Mouse (Mus musculus) MEL (cell line): ENCODE data around the gene Nrsn1. TPM values are rescaled to one million over a fixed set of nuclear protein-coding genes. Genes with fewer than 3 reads are reported as not detected.

Experiments used
- DNase-seq: peaks from one replicate; pipeline ENCODE4 v3.0.0; 2011; ENCODE audit warnings: low read depth, low spot score
- H3K27ac ChIP-seq: 2 replicates; pipeline ENCODE4 v1.5.1; 2012; ENCODE audit warnings: low read depth, mild to moderate bottlenecking, control low read depth, low read length, moderate library complexity; ENCODE audit not compliant: control insufficient read depth
- H3K27me3 ChIP-seq, 2 experiments: fragments of 150-350 bp in 1 of 2; sonication (generic) in 1 of 2; 2 replicates each; pipeline ENCODE4 v1.6.1; 2012; ENCODE audit warnings: low read length in 2 of 2, mild to moderate bottlenecking in 2 of 2, improper control_type of control experiment in 1 of 2, moderate library complexity in 1 of 2; ENCODE audit not compliant: insufficient read depth in 2 of 2, control insufficient read depth in 1 of 2
- H3K36me3 ChIP-seq, 2 experiments: 2 replicates each; pipeline ENCODE4 v1.6.1; 2012 to 2014; ENCODE audit warnings: low read length in 2 of 2, improper control_type of control experiment in 1 of 2, inconsistent platforms in 1 of 2, mild to moderate bottlenecking in 1 of 2; ENCODE audit not compliant: insufficient read depth in 2 of 2, control insufficient read depth in 1 of 2
- H3K4me1 ChIP-seq, 2 experiments: fragments of 150-350 bp in 1 of 2; sonication (generic) in 1 of 2; 2 replicates each; pipeline ENCODE4 v1.6.1; 2012; ENCODE audit warnings: low read length in 2 of 2, improper control_type of control experiment in 1 of 2, mild to moderate bottlenecking in 1 of 2; ENCODE audit not compliant: insufficient read depth in 2 of 2, control insufficient read depth in 1 of 2
- H3K4me3 ChIP-seq, 2 experiments: fragments of 150-350 bp in 1 of 2; sonication (generic) in 1 of 2; 2 replicates each; pipeline ENCODE4 v1.5.1; 2012; ENCODE audit warnings: low read depth in 2 of 2, low read length in 2 of 2, mild to moderate bottlenecking in 2 of 2, moderate library complexity in 2 of 2, control low read depth in 1 of 2, improper control_type of control experiment in 1 of 2; ENCODE audit not compliant: control insufficient read depth in 1 of 2, insufficient read depth in 1 of 2
- H3K79me2 ChIP-seq: 2 replicates; pipeline ENCODE4 v1.6.1; 2012; ENCODE audit warnings: mild to moderate bottlenecking, low read length, moderate library complexity; ENCODE audit not compliant: control insufficient read depth, poor library complexity, insufficient read depth
- H3K9ac ChIP-seq: 2 replicates; pipeline ENCODE4 v1.6.1; 2012; ENCODE audit warnings: low read depth, mild to moderate bottlenecking, control low read depth, low read length, moderate library complexity; ENCODE audit not compliant: control insufficient read depth, poor library complexity, severe bottlenecking
- H3K9me3 ChIP-seq: fragments of 150-350 bp; sonication (generic); replicated peaks from 2 replicates; pipeline ENCODE4 v1.6.1; 2012; ENCODE audit warnings: mild to moderate bottlenecking, low read length, improper control_type of control experiment, moderate library complexity; ENCODE audit not compliant: insufficient read depth
- BHLHE40 ChIP-seq: IDR thresholded peaks from 2 replicates; pipeline ENCODE4 v1.6.1; 2012; ENCODE audit warnings: low read depth, mild to moderate bottlenecking, inconsistent platforms, low read length, improper control_type of control experiment, borderline replicate concordance
- CHD1 ChIP-seq: IDR thresholded peaks from 2 replicates; pipeline ENCODE4 v1.6.1; 2012; ENCODE audit warnings: low read depth, mild to moderate bottlenecking, inconsistent platforms, low read length, improper control_type of control experiment
- CTCF ChIP-seq, 3 experiments: IDR thresholded peaks in 2 of 3; conservative IDR thresholded peaks in 1 of 3; 2 replicates each; pipeline ENCODE4 v1.5.1; 2011 to 2012; ENCODE audit warnings: low read length in 3 of 3, low read depth in 2 of 3, mild to moderate bottlenecking in 2 of 3, improper control_type of control experiment in 1 of 3, inconsistent platforms in 1 of 3, mixed read lengths in 1 of 3, moderate library complexity in 1 of 3; ENCODE audit not compliant: control insufficient read depth in 1 of 3, insufficient read depth in 1 of 3, poor library complexity in 1 of 3, severe bottlenecking in 1 of 3
- E2F4 ChIP-seq: IDR thresholded peaks from 2 replicates; pipeline ENCODE4 v1.6.1; 2011; ENCODE audit warnings: low read depth, low read length, improper control_type of control experiment, borderline replicate concordance
- ELF1 ChIP-seq: IDR thresholded peaks from 2 replicates; pipeline ENCODE4 v1.6.1; 2014; ENCODE audit warnings: low read depth, mild to moderate bottlenecking, inconsistent platforms, low read length, improper control_type of control experiment, moderate library complexity
- EP300 ChIP-seq, 2 experiments: IDR thresholded peaks; 2 replicates each; pipeline ENCODE4 v1.6.1; 2011; ENCODE audit warnings: improper control_type of control experiment in 2 of 2, low read length in 2 of 2, low read depth in 1 of 2, mild to moderate bottlenecking in 1 of 2
- JUND ChIP-seq: IDR thresholded peaks from 2 replicates; pipeline ENCODE4 v1.6.1; 2011; ENCODE audit warnings: low read depth, mild to moderate bottlenecking, improper control_type of control experiment, low read length
- KAT2A ChIP-seq: conservative IDR thresholded peaks from 2 replicates; pipeline ENCODE4 v1.6.1; 2012; ENCODE audit warnings: low read depth, low read length, improper control_type of control experiment, inconsistent platforms
- MAFK ChIP-seq: IDR thresholded peaks from 2 replicates; pipeline ENCODE4 v1.6.1; 2011; ENCODE audit warnings: low read depth, mild to moderate bottlenecking, low read length, improper control_type of control experiment, borderline replicate concordance
- MAX ChIP-seq: IDR thresholded peaks from 2 replicates; pipeline ENCODE4 v1.6.1; 2011; ENCODE audit warnings: low read length, improper control_type of control experiment
- MXI1 ChIP-seq: IDR thresholded peaks from 2 replicates; pipeline ENCODE4 v1.6.1; 2011; ENCODE audit warnings: mild to moderate bottlenecking, low read depth, low read length, improper control_type of control experiment
- NRF1 ChIP-seq: IDR thresholded peaks from 2 replicates; pipeline ENCODE4 v1.6.1; 2014; ENCODE audit warnings: low read depth, mild to moderate bottlenecking, inconsistent platforms, low read length, improper control_type of control experiment, moderate library complexity; ENCODE audit not compliant: poor library complexity, insufficient read depth, severe bottlenecking
- POLR2AphosphoS2 ChIP-seq: IDR thresholded peaks from 2 replicates; pipeline ENCODE4 v1.6.1; 2011; ENCODE audit warnings: low read length, improper control_type of control experiment
- POLR2AphosphoS5 ChIP-seq: IDR thresholded peaks from 2 replicates; pipeline ENCODE4 v1.6.1; 2012; ENCODE audit warnings: low read depth, borderline replicate concordance, mild to moderate bottlenecking, inconsistent platforms, low read length, moderate library complexity, mixed read lengths
- RAD21 ChIP-seq: IDR thresholded peaks from 2 replicates; pipeline ENCODE4 v1.6.1; 2011; ENCODE audit warnings: mild to moderate bottlenecking, low read depth, low read length, improper control_type of control experiment
- SIN3A ChIP-seq: IDR thresholded peaks from 2 replicates; pipeline ENCODE4 v1.6.1; 2012; ENCODE audit warnings: low read length, improper control_type of control experiment, inconsistent platforms
- TAL1 ChIP-seq: IDR thresholded peaks from 2 replicates; pipeline ENCODE4 v1.6.1; 2012; ENCODE audit warnings: mild to moderate bottlenecking, inconsistent platforms, low read length, moderate library complexity, mixed read lengths
- UBTF ChIP-seq: IDR thresholded peaks from 2 replicates; pipeline ENCODE4 v1.6.1; 2012; ENCODE audit warnings: low read depth, mild to moderate bottlenecking, inconsistent platforms, low read length, improper control_type of control experiment, moderate library complexity, borderline replicate concordance; ENCODE audit not compliant: insufficient read depth
- USF1 ChIP-seq: IDR thresholded peaks from 2 replicates; pipeline ENCODE4 v1.6.1; 2014; ENCODE audit warnings: low read depth, mild to moderate bottlenecking, inconsistent platforms, low read length, improper control_type of control experiment, moderate library complexity
- ZKSCAN1 ChIP-seq: IDR thresholded peaks from 2 replicates; pipeline ENCODE4 v1.6.1; 2012; ENCODE audit warnings: low read depth, mild to moderate bottlenecking, inconsistent platforms, low read length, improper control_type of control experiment, moderate library complexity
- ZNF384 ChIP-seq: IDR thresholded peaks from 2 replicates; pipeline ENCODE4 v1.6.1; 2012; ENCODE audit warnings: low read depth, mild to moderate bottlenecking, inconsistent platforms, low read length, improper control_type of control experiment
- polyA plus RNA-seq, 2 experiments: library from polyadenylated mRNA; stranded (reverse) in 1 of 2; unstranded in 1 of 2; fragments of >175 nt in 1 of 2; fragments of >200 nt in 1 of 2; gene quantifications; 2 replicates each; pipeline versions ENCODE4 v1.2.1 to v1.2.4; 2012; ENCODE audit warnings: low replicate concordance in 2 of 2, low read depth in 1 of 2; ENCODE audit not compliant: insufficient read length in 2 of 2, insufficient read depth in 1 of 2, missing spikeins in 1 of 2
- total RNA-seq: library from RNA; depleted of rRNA; stranded (reverse); fragments of 300-350 nt; gene quantifications from 2 replicates; pipeline ENCODE4 v1.2.3, GENCODE M21; 2012; rRNA removed

The Nrsn1 gene
- total and polyA plus RNA-seq, 3 experiments = not detected

DNA sequence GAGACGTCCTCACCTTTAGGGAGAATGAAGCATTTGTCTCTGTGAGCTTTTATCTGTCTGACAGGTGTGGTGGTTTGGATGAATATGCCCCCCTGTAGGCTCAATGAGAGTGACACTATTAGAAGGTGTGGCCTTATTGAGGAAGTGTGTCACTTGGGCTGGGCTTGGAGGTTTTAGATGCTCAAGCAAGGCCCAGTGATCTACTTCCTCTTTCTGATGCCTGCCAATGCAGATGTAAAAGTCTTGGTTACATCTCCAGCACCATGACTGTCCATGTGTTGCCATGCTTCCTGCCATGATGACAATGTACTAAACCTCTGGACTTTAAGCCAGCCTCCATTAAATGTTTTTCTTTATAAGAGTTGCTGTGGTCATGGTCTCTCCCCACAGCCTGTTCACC is 51.9 kb downstream of the Nrsn1 start:
- Histone ChIP-seq H3K4me3 (no peak overlapping the region), H3K27ac (no peak overlapping the region), H3K79me2 (no peaks in the 10 kb centered on the region), H3K4me1 (no peaks in the 10 kb centered on the region), H3K27me3 (no peaks in the 10 kb centered on the region), H3K9me3 (no peaks in the 10 kb centered on the region), H3K36me3 (no peaks in the 10 kb centered on the region), H3K9ac (no peak overlapping the region)
- TF ChIP-seq SIN3A (no peak), MXI1 (no peak), RAD21 (no peak), UBTF (no peak), TAL1 (no peak)
- peak; percentile 23 for DNase-seq

DNA sequence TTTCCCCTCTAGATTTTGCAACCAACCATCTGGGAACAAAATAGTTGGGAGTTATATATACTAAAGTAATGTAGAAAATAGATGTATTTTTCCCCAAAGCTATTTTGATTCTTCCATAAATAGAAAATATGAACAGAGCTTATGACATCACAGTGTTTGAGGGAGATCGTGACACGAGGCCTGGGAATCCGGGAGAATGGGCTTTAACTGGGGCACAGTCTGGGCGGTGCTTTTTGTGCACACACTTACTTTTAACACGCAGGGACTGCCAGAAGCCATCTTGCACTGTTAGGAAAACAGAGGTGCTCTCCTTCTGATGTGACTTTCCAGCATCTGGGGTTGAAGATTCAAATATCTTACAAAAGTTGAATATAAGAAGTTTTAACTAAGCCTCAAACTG is 63.4 kb downstream of the Nrsn1 start:
- Histone ChIP-seq H3K36me3 (no peaks in the 10 kb centered on the region), H3K9ac (no peak overlapping the region), H3K4me1 (no peaks in the 10 kb centered on the region), H3K4me3 (no peak overlapping the region), H3K27me3 (no peaks in the 10 kb centered on the region), H3K79me2 (no peaks in the 10 kb centered on the region), H3K9me3 (no peaks in the 10 kb centered on the region), H3K27ac (no peak overlapping the region)
- TF ChIP-seq MXI1 (no peak), MAFK (no peak), E2F4 (no peak), KAT2A (no peak), SIN3A (no peak), USF1 (no peak), ZKSCAN1 (no peak), JUND (no peak), ELF1 (no peak), POLR2AphosphoS2 (no peak), CHD1 (no peak), BHLHE40 (no peak), MAX (no peak), EP300 (IDR thresholded peaks at IDR 0.05; ENCODE audit: low read depth in 1 of 2, low read length in 2 of 2) (no peak), NRF1 (no peak), ZNF384 (no peak), POLR2AphosphoS5 (no peak), CTCF (IDR thresholded peaks at IDR 0.05 in 2 of 3, conservative IDR thresholded peaks at IDR 0.05 in 1 of 3; ENCODE audit: control insufficient read depth in 1 of 3, insufficient read depth in 1 of 3, low read depth in 2 of 3, low read length in 3 of 3, poor library complexity in 1 of 3, severe bottlenecking in 1 of 3) (no peak)
- no peak for DNase-seq

Other genes with a start within 250 kb of the Nrsn1 start
- not detected in 2 replicates for gene Dcdc2a, start 214.5 kb downstream of the Nrsn1 start, total RNA-seq
- gene Dcdc2a, start 214.5 kb downstream of the Nrsn1 start, polyA plus RNA-seq = not detected